Mouse (Mus musculus) lung, embryonic 14.5 days (tissue): ENCODE data around the gene Timm17b. TPM values are rescaled to one million over a fixed set of nuclear protein-coding genes. Genes with fewer than 3 reads are reported as not detected.

Experiments
- ATAC-seq: fragments of 200-750 bp; cut with Nextera tagmentation; 2 replicates; pipeline ENCODE4 v1.8.0; 2017; ENCODE audit warnings: mild to moderate bottlenecking, moderate TSS enrichment, moderate library complexity; ENCODE audit not compliant: insufficient read depth
- DNase-seq: peaks from one replicate; pipeline ENCODE4 v3.0.0-alpha.2; 2015
- H3K27ac ChIP-seq: fragments of 300-500 bp; sonication (generic); 2 replicates; pipeline ENCODE4 v1.5.1; 2014; ENCODE audit warnings: low read depth, mild to moderate bottlenecking, moderate library complexity
- H3K27me3 ChIP-seq: fragments of 300-500 bp; sonication (generic); 2 replicates; pipeline ENCODE4 v1.6.1; 2014; ENCODE audit warnings: low read length, control low read depth; ENCODE audit not compliant: insufficient read depth
- H3K36me3 ChIP-seq: fragments of 300-500 bp; sonication (generic); 2 replicates; pipeline ENCODE4 v1.6.1; 2014; ENCODE audit warnings: control low read depth; ENCODE audit not compliant: insufficient read depth
- H3K4me1 ChIP-seq: fragments of 300-500 bp; sonication (generic); 2 replicates; pipeline ENCODE4 v1.6.1; 2014; ENCODE audit warnings: antibody characterized with exemption, control low read depth; ENCODE audit not compliant: insufficient read depth
- H3K4me2 ChIP-seq: fragments of 300-500 bp; sonication (generic); 2 replicates; pipeline ENCODE4 v1.6.1; 2014; ENCODE audit warnings: mild to moderate bottlenecking
- H3K4me3 ChIP-seq: fragments of 300-500 bp; sonication (generic); 2 replicates; pipeline ENCODE4 v1.5.1; 2014; ENCODE audit warnings: low read depth, low read length
- H3K9ac ChIP-seq: fragments of 300-500 bp; sonication (generic); 2 replicates; pipeline ENCODE4 v1.6.1; 2014
- H3K9me3 ChIP-seq: fragments of 300-500 bp; sonication (generic); 2 replicates; pipeline ENCODE4 v1.6.1; 2016; ENCODE audit warnings: low read depth, low read length, control low read depth
- CTCF ChIP-seq: IDR thresholded peaks from 2 replicates; pipeline ENCODE4 v1.5.1; 2016; ENCODE audit warnings: antibody characterized with exemption, low read depth
- WGBS: fragments of 180-500 bp; shearing (Covaris S2); extraction: QIAGEN DNeasy Blood & Tissue Kit; methylation state at CpG from one replicate; pipeline ENCODE4 v1.1.7; 2014; 5-methylcytosine and 5-hydroxymethylcytosine counted together
- polyA plus RNA-seq: library from polyadenylated mRNA; unstranded; fragments of >200 nt; fragmentation: Nextera tagmentation; extraction: Ambion mirVana; gene quantifications from 2 replicates; pipeline ENCODE4 v1.2.1, GENCODE M21; 2014

Gene Timm17b
- polyA plus RNA-seq, 1 experiment from 2014 or later, result 174 TPM

- peak; percentile 35; the same call in 1 of the 2 replicates for ATAC-seq
- Histone ChIP-seq H3K4me2 (peak within 1 kb of the TSS; percentile 45), H3K4me3 (peak within 1 kb of the TSS; percentile 15), H3K9ac (no peak within 1 kb of the TSS), H3K27ac (no peak within 1 kb of the TSS), H3K27me3 (peaks cover 49% of the 10 kb centered on the region), H3K36me3 (no peaks in the 10 kb centered on the region), H3K9me3 (no peaks in the 10 kb centered on the region), H3K4me1 (no peaks in the 10 kb centered on the region)
- no peak for TF ChIP-seq CTCF
- WGBS, result 8% methylated on average over 30 of the region's 40 CpGs
- DNase-seq, result peak; percentile 4
Observed at GRCm38 (mm10) chrX:7919601-7920383, 20.6 kb downstream of the Timm17b start, which contains the start of gene Pcsk1n. Gene Pcsk1n, plus strand, starts transcription at chrX:7919822.

GRCm38 (mm10) chrX:7922032-7922431, 22.9 kb downstream of the Timm17b start:
- peak overlapping the region; percentile 19 for H3K4me3 ChIP-seq
- H3K36me3 ChIP-seq, result no peaks in the 10 kb centered on the region
- no peaks in the 10 kb centered on the region for H3K4me1 ChIP-seq
- DNase-seq (no peak), ATAC-seq (no peak)
- no peaks in the 10 kb centered on the region for H3K9me3 ChIP-seq
- TF ChIP-seq CTCF, result no peak
- no peak overlapping the region for H3K27ac ChIP-seq
- peaks cover 62% of the 10 kb centered on the region for H3K27me3 ChIP-seq
- WGBS, result 7% methylated on average over 37 of the region's 48 CpGs
- H3K9ac ChIP-seq, result no peak overlapping the region
- peak overlapping the region; percentile 46 for H3K4me2 ChIP-seq

- TF ChIP-seq CTCF, result no peak
- H3K27me3 ChIP-seq, result peaks cover 60% of the 10 kb centered on the region
Observed at GRCm38 (mm10) chrX:7926266-7926665, 27.1 kb downstream of the Timm17b start.

GRCm38 (mm10) chrX:7927116-7927515, 28.0 kb downstream of the Timm17b start:
- no peak for ATAC-seq
- Histone ChIP-seq H3K4me2 (no peak overlapping the region), H3K36me3 (0 out of 2 replicates have a peak, but pooled peaks cover 13% of the 10 kb centered on the region), H3K4me1 (no peaks in the 10 kb centered on the region), H3K9me3 (no peaks in the 10 kb centered on the region), H3K9ac (no peak overlapping the region), H3K4me3 (no peak overlapping the region), H3K27me3 (peaks cover 53% of the 10 kb centered on the region), H3K27ac (no peak overlapping the region)
- DNase-seq, result no peak
- no peak for TF ChIP-seq CTCF
- 16% methylated on average over 10 of the region's 10 CpGs for WGBS

More at GRCm38 (mm10) chrX:7926266-7926665, 27.1 kb downstream of the Timm17b start:
- DNase-seq, result no peak
- Histone ChIP-seq H3K9ac (no peak overlapping the region), H3K4me2 (no peak overlapping the region), H3K9me3 (no peaks in the 10 kb centered on the region), H3K36me3 (0 out of 2 replicates have a peak, but pooled peaks cover 7% of the 10 kb centered on the region), H3K4me1 (no peaks in the 10 kb centered on the region), H3K27ac (no peak overlapping the region), H3K4me3 (no peak overlapping the region)
- ATAC-seq, result no peak
- WGBS, result 61% methylated on average over 6 of the region's 6 CpGs

GRCm38 (mm10) chrX:7928270-7928790, 29.2 kb downstream of the Timm17b start, which contains the start of gene Eras:
Gene Eras, minus strand, starts transcription at chrX:7928607.
- H3K4me3 ChIP-seq, result no peak within 1 kb of the TSS
- TF ChIP-seq CTCF, result no peak
- H3K27me3 ChIP-seq, result peaks cover 41% of the 10 kb centered on the region
- no peak for ATAC-seq
- DNase-seq, result no peak
- no peaks in the 10 kb centered on the region for H3K4me1 ChIP-seq
- H3K27ac ChIP-seq, result no peak within 1 kb of the TSS
- H3K36me3 ChIP-seq, result 0 out of 2 replicates have a peak, but pooled peaks cover 13% of the 10 kb centered on the region
- no peak within 1 kb of the TSS for H3K9ac ChIP-seq
- WGBS, result 11% methylated on average over 14 of the region's 19 CpGs
- H3K4me2 ChIP-seq, result no peak within 1 kb of the TSS
- H3K9me3 ChIP-seq, result no peaks in the 10 kb centered on the region

GRCm38 (mm10) chrX:7936874-7937273, 37.7 kb downstream of the Timm17b start:
- peak; percentile 35; the same call in 1 of the 2 replicates for TF ChIP-seq CTCF
- no peaks in the 10 kb centered on the region for H3K9me3 ChIP-seq
- H3K4me2 ChIP-seq, result no peak overlapping the region
- H3K9ac ChIP-seq, result no peak overlapping the region
- WGBS, result 52% methylated on average over 11 of the region's 11 CpGs
- no peak overlapping the region for H3K27ac ChIP-seq
- no peak overlapping the region for H3K4me3 ChIP-seq
- DNase-seq (no peak), ATAC-seq (no peak)
- H3K36me3 ChIP-seq, result 0 out of 2 replicates have a peak, but pooled peaks cover under 1% of the 10 kb centered on the region
- H3K4me1 ChIP-seq, result no peaks in the 10 kb centered on the region
- H3K27me3 ChIP-seq, result no peaks in the 10 kb centered on the region

GRCm38 (mm10) chrX:7937667-7938066, 38.5 kb downstream of the Timm17b start:
- no peak overlapping the region for H3K4me3 ChIP-seq
- DNase-seq (no peak), ATAC-seq (no peak)
- H3K9ac ChIP-seq, result no peak overlapping the region
- no peak overlapping the region for H3K4me2 ChIP-seq
- no peaks in the 10 kb centered on the region for H3K36me3 ChIP-seq
- WGBS, result 94% methylated on average over 6 of the region's 6 CpGs
- no peaks in the 10 kb centered on the region for H3K4me1 ChIP-seq
- no peak overlapping the region for H3K27ac ChIP-seq
- no peaks in the 10 kb centered on the region for H3K9me3 ChIP-seq
- H3K27me3 ChIP-seq, result no peaks in the 10 kb centered on the region
- TF ChIP-seq CTCF, result no peak
